Mouse (Mus musculus) heart, embryonic 11.5 days (tissue): Measurements from ENCODE around the gene Tmem217. TPM values are rescaled to one million over a fixed set of nuclear protein-coding genes. Genes with fewer than 3 reads are reported as not detected.
A peak's percentile ranks its signal among the peaks of the same experiment; 100 is the strongest.

Experiments
- ATAC-seq: fragments of 200-750 bp; cut with Nextera tagmentation; replicated peaks from 2 replicates; pipeline ENCODE4 v1.8.0; 2017; ENCODE audit warnings: moderate library complexity; ENCODE audit not compliant: insufficient number of reproducible peaks, low FRiP score, low TSS enrichment
- H3K27ac ChIP-seq: fragments of 300-500 bp; sonication (generic); 2 replicates; pipeline ENCODE4 v1.5.1; 2014; ENCODE audit warnings: mild to moderate bottlenecking, low read depth, low read length
- H3K27me3 ChIP-seq: fragments of 300-500 bp; sonication (generic); 2 replicates; pipeline ENCODE4 v1.6.1; 2014; ENCODE audit warnings: mild to moderate bottlenecking, low read length, mixed read lengths; ENCODE audit not compliant: control insufficient read depth, insufficient read depth
- H3K36me3 ChIP-seq: fragments of 300-500 bp; sonication (generic); 2 replicates; pipeline ENCODE4 v1.6.1; 2014; ENCODE audit warnings: mild to moderate bottlenecking, low read length, moderate library complexity, mixed read lengths; ENCODE audit not compliant: control insufficient read depth, insufficient read depth
- H3K4me1 ChIP-seq: fragments of 300-500 bp; sonication (generic); 2 replicates; pipeline ENCODE4 v1.6.1; 2014; ENCODE audit warnings: low read length; ENCODE audit not compliant: control insufficient read depth, insufficient read depth
- H3K4me2 ChIP-seq: fragments of 300-500 bp; sonication (generic); 2 replicates; pipeline ENCODE4 v1.6.1; 2014; ENCODE audit warnings: mild to moderate bottlenecking, moderate library complexity
- H3K4me3 ChIP-seq: fragments of 300-500 bp; sonication (generic); 2 replicates; pipeline ENCODE4 v1.5.1; 2014; ENCODE audit warnings: low read depth, low read length
- H3K9ac ChIP-seq: fragments of 300-500 bp; sonication (generic); 2 replicates; pipeline ENCODE4 v1.6.1; 2014; ENCODE audit warnings: mild to moderate bottlenecking, low read depth, low read length, moderate library complexity
- H3K9me3 ChIP-seq: fragments of 300-500 bp; sonication (generic); replicated peaks from 2 replicates; pipeline ENCODE4 v1.6.1; 2016; ENCODE audit warnings: low read length; ENCODE audit not compliant: control insufficient read depth
- WGBS: fragments of 180-500 bp; shearing (Covaris S2); extraction: QIAGEN DNeasy Blood & Tissue Kit; methylation state at CpG from one replicate; pipeline ENCODE4 v1.1.7; 2014; ENCODE audit not compliant: insufficient replicate concordance; 5-methylcytosine and 5-hydroxymethylcytosine counted together
- polyA plus RNA-seq: library from polyadenylated mRNA; unstranded; fragments of >200 nt; fragmentation: Nextera tagmentation; extraction: Ambion mirVana; gene quantifications from 2 replicates; pipeline ENCODE4 v1.2.1, GENCODE M21; 2014

Tmem217 gene
- polyA plus RNA-seq, 1 experiment from 2014 or later, result 0.13 TPM

DNA sequence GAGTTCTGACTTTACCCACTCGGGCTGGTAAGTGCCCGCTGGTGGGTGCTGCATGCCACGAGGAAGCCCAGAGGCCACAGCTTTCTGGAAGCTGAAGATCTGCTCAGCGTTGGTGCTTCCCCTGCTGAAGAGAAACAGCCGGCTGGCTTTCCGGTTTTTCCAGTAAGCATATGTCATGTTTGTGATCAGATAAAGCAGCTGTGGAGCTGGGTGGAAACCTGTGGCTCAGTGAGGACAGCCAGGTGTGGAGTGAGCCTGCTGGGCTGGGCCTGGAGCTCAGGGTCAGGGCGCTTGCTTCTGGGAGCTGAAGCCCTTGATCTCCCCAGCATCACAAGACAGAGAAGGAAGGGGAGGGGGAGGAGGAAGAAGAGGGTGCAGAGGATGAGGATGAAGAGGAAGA lies 4.7 kb upstream of the Tmem217 start:
- no peak overlapping the region for H3K4me2 ChIP-seq
- H3K27ac ChIP-seq, result 0 out of 2 replicates have a peak overlapping the region, but pooled peaks have one; percentile 36
- no peak overlapping the region for H3K9ac ChIP-seq
- no peaks in the 10 kb centered on the region for H3K27me3 ChIP-seq
- no peaks in the 10 kb centered on the region for H3K36me3 ChIP-seq
- H3K9me3 ChIP-seq, result no peaks in the 10 kb centered on the region
- peaks cover 15% of the 10 kb centered on the region for H3K4me1 ChIP-seq
- ATAC-seq, result no peak
- no peak overlapping the region for H3K4me3 ChIP-seq
- WGBS, result 70% methylated on average over 7 of the region's 7 CpGs

DNA sequence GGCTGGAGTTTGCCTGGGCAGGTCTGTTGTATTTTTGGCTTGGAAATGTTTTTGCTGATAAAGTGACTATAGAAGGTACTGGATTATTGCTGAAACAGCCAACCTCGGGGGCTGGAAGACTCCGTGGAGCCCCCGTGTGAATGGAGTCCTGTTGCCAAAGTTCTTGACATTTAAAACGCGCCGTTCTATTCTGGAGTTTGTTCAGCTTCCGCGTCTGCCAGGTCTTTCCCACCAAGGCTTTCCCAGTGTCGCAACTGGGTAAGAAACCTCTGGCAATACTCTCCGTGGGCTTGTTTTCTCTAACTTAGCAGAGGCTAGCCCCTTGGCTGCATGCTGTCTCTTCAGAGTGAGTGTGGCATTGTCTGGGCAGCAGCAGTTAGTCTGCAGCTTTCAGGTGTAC lies 4.3 kb upstream of the Tmem217 start:
- ATAC-seq, result no peak
- Histone ChIP-seq H3K4me3 (no peak overlapping the region), H3K9me3 (no peaks in the 10 kb centered on the region), H3K4me2 (no peak overlapping the region), H3K36me3 (no peaks in the 10 kb centered on the region), H3K4me1 (peaks cover 15% of the 10 kb centered on the region), H3K9ac (no peak overlapping the region), H3K27ac (0 out of 2 replicates have a peak overlapping the region, but pooled peaks have one; percentile 36), H3K27me3 (no peaks in the 10 kb centered on the region)
- WGBS, result 78% methylated on average over 10 of the region's 10 CpGs

DNA sequence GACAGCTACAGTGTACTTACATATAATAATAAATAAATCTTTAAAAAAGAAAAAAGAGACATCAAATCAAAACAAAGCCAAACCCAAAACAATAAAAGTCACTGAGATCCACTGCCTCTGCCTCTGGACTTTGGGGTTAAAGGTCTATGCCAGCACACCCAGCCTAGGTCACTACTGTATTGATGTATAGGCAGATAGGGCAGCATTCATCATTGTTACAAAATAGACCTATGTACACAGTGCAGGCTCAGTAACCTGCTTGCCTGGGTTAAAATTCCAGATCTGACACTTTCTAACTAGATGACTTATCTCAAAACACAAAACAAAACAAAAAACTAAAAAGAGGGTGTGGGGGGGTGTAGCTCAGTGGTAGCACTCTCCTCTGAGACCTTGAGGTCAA lies 2.0 kb upstream of the Tmem217 start:
- ATAC-seq, result no peak
- H3K27me3 ChIP-seq, result no peaks in the 10 kb centered on the region
- no peaks in the 10 kb centered on the region for H3K9me3 ChIP-seq
- no peaks in the 10 kb centered on the region for H3K36me3 ChIP-seq
- H3K4me1 ChIP-seq, result peaks cover 29% of the 10 kb centered on the region
- no peak overlapping the region for H3K9ac ChIP-seq
- no peak overlapping the region for H3K4me2 ChIP-seq
- no peak overlapping the region for H3K4me3 ChIP-seq
- no peak overlapping the region for H3K27ac ChIP-seq

DNA sequence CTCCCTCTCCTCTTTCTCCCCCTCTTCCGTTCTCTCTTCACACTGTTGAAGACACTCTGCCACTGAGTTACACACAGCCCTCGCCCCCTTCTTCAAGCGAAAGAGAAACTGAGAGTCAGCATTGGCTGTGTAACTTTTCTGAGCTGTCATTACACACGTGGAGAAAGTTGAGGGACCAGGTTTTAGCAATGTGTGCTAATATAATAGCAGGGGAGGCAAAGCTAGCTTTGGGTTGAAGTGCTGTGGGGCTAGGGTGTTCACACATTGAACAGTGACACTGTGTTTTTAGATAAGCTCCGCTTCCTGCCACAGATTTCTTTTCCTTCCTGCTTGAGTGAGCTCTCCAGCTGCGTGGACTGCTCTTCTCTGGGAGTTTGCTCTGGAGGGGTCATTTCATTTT lies 1.2 kb downstream of the Tmem217 start:
- 38% methylated on average over 6 of the region's 6 CpGs for WGBS
- no peak overlapping the region for H3K9ac ChIP-seq

DNA sequence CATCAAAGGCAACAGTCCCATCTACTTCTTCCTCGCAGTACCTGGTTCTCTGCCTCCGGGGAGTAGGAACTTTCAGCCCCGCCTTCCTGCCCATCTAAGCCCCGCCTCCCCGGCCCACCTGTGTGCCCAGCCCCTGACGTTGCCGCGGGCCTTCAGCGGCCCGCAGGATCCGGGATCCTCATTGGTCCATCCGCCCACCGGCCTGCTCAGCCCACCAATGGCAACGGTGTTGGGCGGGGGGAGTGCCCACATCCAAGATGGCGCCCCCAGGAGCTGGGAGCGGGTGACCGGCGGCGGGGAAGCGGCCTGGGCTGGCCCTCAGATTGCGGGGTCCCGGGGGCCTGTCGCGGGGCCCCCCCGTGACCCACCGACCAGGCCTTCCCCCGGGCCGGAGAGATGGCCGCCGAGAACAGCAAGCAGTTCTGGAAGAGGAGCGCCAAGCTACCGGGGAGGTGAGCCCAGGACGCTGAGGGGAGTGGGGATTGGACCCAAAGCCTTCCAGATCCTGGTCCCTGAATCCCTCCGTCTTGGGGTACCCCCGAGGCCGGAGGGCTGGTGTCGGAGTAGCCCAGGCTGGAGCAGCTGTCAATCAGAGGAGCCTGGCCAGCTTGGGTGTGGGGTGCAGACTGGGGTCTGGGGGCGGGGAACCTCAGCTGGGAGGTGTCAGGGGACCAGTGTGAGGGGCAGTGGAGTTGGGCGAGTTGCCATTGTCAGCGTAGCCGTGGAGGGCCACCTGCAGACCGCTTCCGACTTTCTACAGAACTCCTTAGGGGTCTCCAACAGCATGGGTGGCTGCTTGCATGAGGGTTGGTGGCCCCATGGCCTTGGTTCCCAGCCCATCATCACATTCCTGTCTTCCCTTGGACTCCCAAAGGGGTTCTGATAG lies 2.4 kb downstream of the Tmem217 start, which contains the start of the genes Gm17657 and Tbc1d22b:
TSS of gene Gm17657 (minus strand) at position 96 of the 886 bp plus-strand sequence.
TSS of gene Tbc1d22b (plus strand) at position 243 of the 886 bp plus-strand sequence.
- Histone ChIP-seq H3K4me1 (peaks cover 16% of the 10 kb centered on the region), H3K4me3 (peak within 1 kb of the TSS; percentile 95), H3K27ac (peak within 1 kb of the TSS; percentile 64), H3K9ac (peak within 1 kb of the TSS; percentile 94), H3K36me3 (no peaks in the 10 kb centered on the region), H3K27me3 (no peaks in the 10 kb centered on the region), H3K9me3 (no peaks in the 10 kb centered on the region), H3K4me2 (peak within 1 kb of the TSS; percentile 97)
- ATAC-seq, result peak; percentile 98
- WGBS, result under 1% methylated on average over 43 of the region's 44 CpGs

More for the DNA sequence above, 1.2 kb downstream of the Tmem217 start:
- H3K36me3 ChIP-seq, result no peaks in the 10 kb centered on the region
- peaks cover 16% of the 10 kb centered on the region for H3K4me1 ChIP-seq
- H3K27me3 ChIP-seq, result no peaks in the 10 kb centered on the region
- no peak for ATAC-seq
- H3K4me2 ChIP-seq, result peak overlapping the region; percentile 97
- peak overlapping the region; percentile 95 for H3K4me3 ChIP-seq
- H3K27ac ChIP-seq, result 0 out of 2 replicates have a peak overlapping the region, but pooled peaks have one; percentile 35
- no peaks in the 10 kb centered on the region for H3K9me3 ChIP-seq

DNA sequence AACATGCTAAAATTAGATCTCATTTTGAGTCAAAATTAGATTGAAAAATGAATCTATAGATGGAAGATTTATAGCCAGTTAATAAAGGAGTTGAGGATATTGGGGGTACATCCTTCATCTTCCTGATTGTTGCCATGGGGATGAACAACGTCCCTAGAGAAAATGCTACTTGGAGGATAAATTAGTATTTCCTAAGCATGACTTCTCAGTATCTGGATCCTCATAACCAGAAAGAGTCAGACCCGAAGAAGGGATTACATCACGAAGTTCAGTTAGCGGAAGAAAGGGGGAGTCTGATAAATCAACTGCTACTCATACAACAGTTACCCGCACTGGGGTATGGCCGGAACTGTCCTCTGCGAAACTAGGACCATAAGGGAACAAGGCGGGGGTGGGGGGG lies 3.2 kb downstream of the Tmem217 start:
- H3K27ac ChIP-seq, result no peak overlapping the region
- WGBS, result 42% methylated on average over 8 of the region's 8 CpGs
- ATAC-seq, result no peak
- peak overlapping the region; percentile 95 for H3K4me3 ChIP-seq
- H3K4me2 ChIP-seq, result peak overlapping the region; percentile 97
- peaks cover 13% of the 10 kb centered on the region for H3K4me1 ChIP-seq
- H3K27me3 ChIP-seq, result no peaks in the 10 kb centered on the region
- H3K9me3 ChIP-seq, result no peaks in the 10 kb centered on the region
- H3K36me3 ChIP-seq, result no peaks in the 10 kb centered on the region
- no peak overlapping the region for H3K9ac ChIP-seq

DNA sequence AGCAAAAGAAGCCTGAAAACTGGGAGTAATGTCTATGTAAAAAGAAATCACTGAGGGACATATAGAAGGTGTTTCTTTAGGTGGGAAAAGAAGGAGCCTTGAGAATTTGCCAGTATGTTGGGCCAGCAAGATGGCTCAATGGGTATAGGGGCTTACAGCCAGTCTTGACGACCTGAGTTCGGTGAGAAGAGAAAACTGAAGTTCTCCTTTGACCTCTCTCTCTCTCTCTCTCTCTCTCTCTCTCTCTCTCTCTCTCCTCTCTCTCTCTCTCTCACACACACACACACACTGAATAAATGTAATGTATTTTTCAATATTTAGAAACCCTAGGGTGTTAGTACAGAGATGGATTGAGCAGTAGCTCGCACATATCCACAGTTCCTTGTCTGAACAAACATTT lies 3.7 kb downstream of the Tmem217 start:
- Histone ChIP-seq H3K4me1 (peaks cover 13% of the 10 kb centered on the region), H3K27me3 (no peaks in the 10 kb centered on the region), H3K36me3 (no peaks in the 10 kb centered on the region), H3K4me3 (no peak overlapping the region), H3K4me2 (no peak overlapping the region), H3K9ac (no peak overlapping the region), H3K9me3 (no peaks in the 10 kb centered on the region), H3K27ac (no peak overlapping the region)
- 51% methylated on average over 3 of the region's 3 CpGs for WGBS
- no peak for ATAC-seq

DNA sequence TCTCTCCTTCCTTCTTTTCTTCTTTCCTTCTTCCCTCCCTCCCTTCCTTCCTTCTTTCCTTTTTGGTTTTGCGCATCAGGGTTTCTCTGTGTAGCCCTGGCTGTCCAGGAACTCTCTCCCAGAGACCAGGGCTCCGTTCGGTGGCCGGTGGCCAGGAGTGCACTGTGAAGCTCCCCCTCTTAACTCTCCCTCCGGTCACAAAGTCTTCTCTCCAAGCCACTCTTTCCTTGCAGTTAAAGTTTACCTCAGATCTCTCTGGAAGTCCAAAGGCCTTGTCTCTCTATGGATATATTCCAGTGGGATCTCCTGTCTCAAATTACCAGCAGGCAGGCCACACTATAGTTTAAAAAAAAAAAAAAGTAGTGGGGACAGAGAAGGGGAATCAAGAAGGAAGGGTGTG lies 6.9 kb downstream of the Tmem217 start:
- Histone ChIP-seq H3K9me3 (no peaks in the 10 kb centered on the region), H3K4me2 (no peak overlapping the region), H3K4me3 (no peak overlapping the region), H3K27me3 (no peaks in the 10 kb centered on the region), H3K27ac (no peak overlapping the region), H3K9ac (no peak overlapping the region), H3K36me3 (no peaks in the 10 kb centered on the region), H3K4me1 (peaks cover 2% of the 10 kb centered on the region)
- 86% methylated on average over 5 of the region's 5 CpGs for WGBS
- no peak for ATAC-seq
